Mouse (Mus musculus): Measurements from ENCODE around the gene Aars2. TPM values are rescaled to one million over a fixed set of nuclear protein-coding genes. Genes with fewer than 3 reads are reported as not detected.

Aars2 gene
- total and polyA plus RNA-seq, 3 experiments, result 12.4 to 23.1 (median 17.5) TPM

DNA sequence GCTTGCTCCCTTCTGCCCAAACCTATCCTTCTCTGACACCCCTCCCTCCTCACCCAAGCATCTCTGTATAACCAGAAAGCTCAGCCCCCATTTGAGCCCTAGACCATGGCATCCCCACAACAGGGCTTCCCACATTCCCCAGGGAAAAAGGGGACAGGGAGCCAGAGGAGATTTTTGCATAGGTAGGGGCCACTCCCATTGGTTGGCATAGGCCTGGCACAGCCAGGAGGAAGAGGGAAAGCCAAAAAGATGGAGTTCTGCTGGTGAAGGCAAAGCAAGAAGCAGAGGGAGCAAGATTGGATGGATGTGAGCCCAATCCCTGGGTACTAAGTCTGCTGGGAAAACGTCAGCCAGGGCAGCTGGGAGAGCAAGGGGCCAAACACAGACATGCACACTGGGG is 36.5 kb downstream of the Aars2 start:
- Histone ChIP-seq H3K27me3 (replicated peaks) (peaks cover 58% of the 10 kb centered on the region), H3K9ac (ENCODE audit: insufficient read depth, low read depth) (no peak overlapping the region), H3K4me3 (replicated peaks in 1 of 3; ENCODE audit: low read depth in 2 of 3, low read length in 2 of 3, poor library complexity in 1 of 3) (no peak overlapping the region), H3K4me2 (ENCODE audit: insufficient read depth, low read depth, poor library complexity, severe bottlenecking) (no peak overlapping the region), H3K4me1 (ENCODE audit: control insufficient read depth in 1 of 2, insufficient read depth in 2 of 2) (peaks cover 16% of the 10 kb centered on the region in 2 experiments), H3K36me3 (replicated peaks in 1 of 2; ENCODE audit: control insufficient read depth in 1 of 2, insufficient read depth in 1 of 2, low read length in 1 of 2) (no peaks in the 10 kb centered on the region), H3K79me2 (replicated peaks; ENCODE audit: control insufficient read depth, extremely low read depth, insufficient read depth, poor library complexity, severe bottlenecking) (no peaks in the 10 kb centered on the region), H3K9me3 (replicated peaks; ENCODE audit: low read length) (peaks cover 2% of the 10 kb centered on the region), H3K27ac (ENCODE audit: insufficient read depth, low read depth) (no peak overlapping the region)
- no peak for DNase-seq (ENCODE audit: extremely low read depth)
- no peak for TF ChIP-seq EP300 (IDR thresholded peaks at IDR 0.05; ENCODE audit: low read length)
- no peak for TF ChIP-seq POLR2A (IDR thresholded peaks at IDR 0.05; ENCODE audit: low read depth, low read length)
- no peak for TF ChIP-seq IRF4 (IDR thresholded peaks at IDR 0.05; ENCODE audit: low read depth, low read length)
- no peak for TF ChIP-seq NRF1 (IDR thresholded peaks at IDR 0.05; ENCODE audit: low read depth, low read length)
- TF ChIP-seq CHD2 (IDR thresholded peaks at IDR 0.05; ENCODE audit: low read length), result no peak
- TF ChIP-seq HCFC1 (IDR thresholded peaks at IDR 0.05; ENCODE audit: low read depth, low read length), result no peak
- no peak for TF ChIP-seq MAFK (IDR thresholded peaks at IDR 0.05; ENCODE audit: insufficient replicate concordance, low read length)
- no peak for TF ChIP-seq E2F4 (IDR thresholded peaks at IDR 0.05; ENCODE audit: insufficient replicate concordance, low read depth, low read length)
- no peak for TF ChIP-seq MXI1 (IDR thresholded peaks at IDR 0.05; ENCODE audit: low read depth, low read length)
- no peak for TF ChIP-seq ZMIZ1 (IDR thresholded peaks at IDR 0.05; ENCODE audit: low read depth, low read length)
- no peak for TF ChIP-seq RCOR1 (conservative IDR thresholded peaks at IDR 0.05; ENCODE audit: low read depth, low read length)
- in situ Hi-C loops (cut with MboI; ENCODE audit: low pct_ligation_motif_present, low pct_unique_long_range_greater_than_20kb, low sequenced_read_pairs) (no loop called here), dilution Hi-C loops (cut with MboI; ENCODE audit: extremely low pct_ligation_motif_present, extremely low pct_unique_long_range_greater_than_20kb, low sequenced_read_pairs) (no loop called here)

DNA sequence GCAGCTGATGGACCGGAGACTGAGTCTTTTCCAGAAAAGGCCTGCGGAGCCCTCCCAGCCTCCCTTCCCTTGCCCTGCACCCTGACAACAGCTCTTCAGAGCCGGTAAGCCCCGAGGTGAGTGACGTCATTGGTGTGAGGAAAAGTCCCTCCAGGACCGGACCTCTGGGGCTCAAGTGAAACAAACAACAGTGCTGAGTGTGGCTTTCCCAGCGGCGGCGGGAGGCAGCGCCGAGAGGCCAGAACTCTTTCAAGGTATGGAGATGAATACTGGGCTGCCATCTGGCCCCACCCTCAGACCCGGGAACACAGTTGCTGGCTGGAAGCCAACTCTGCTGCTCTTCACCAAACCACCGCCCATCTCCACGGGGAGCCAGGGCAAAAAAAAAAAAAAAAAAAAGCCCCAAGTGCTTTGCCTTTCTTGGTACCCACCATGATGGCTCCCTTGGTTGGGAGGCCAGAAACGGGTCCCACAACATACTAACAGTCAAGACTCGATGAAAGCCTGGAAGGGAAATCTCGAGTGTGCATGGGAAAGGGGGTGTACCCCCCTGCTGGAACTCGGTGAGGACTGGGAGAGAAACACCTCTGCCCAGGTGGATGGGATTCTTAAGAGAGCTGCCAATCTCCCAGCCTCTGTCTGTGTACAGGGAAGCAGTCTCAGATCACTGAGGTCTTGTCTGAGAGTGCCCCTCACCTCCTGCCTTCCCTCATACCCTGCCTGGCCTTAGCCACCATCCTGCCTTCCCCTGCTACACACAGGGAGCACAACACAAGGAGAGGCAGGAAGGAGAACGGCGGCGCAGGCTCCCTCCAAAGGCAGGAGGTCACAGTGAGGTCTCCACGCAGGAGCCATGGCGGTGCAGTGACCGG is 37.6 kb downstream of the Aars2 start:
- in situ Hi-C loops (cut with MboI; ENCODE audit: low pct_ligation_motif_present, low pct_unique_long_range_greater_than_20kb, low sequenced_read_pairs), result no loop called here
- H3K4me2 ChIP-seq (ENCODE audit: insufficient read depth, low read depth, poor library complexity, severe bottlenecking), result peak overlapping the region; percentile 44; the same call in 1 of the 2 replicates

More for the DNA sequence above, 37.6 kb downstream of the Aars2 start:
- TF ChIP-seq ZC3H11A (IDR thresholded peaks at IDR 0.05; ENCODE audit: low read depth, low read length) (no peak), IRF4 (IDR thresholded peaks at IDR 0.05; ENCODE audit: low read depth, low read length) (peak; percentile 51; the same call in 1 of the 2 replicates), JUN (IDR thresholded peaks at IDR 0.05; ENCODE audit: insufficient read depth, low read depth, low read length) (0 out of 2 replicates have a peak, but pooled peaks have one; percentile 6), CHD1 (IDR thresholded peaks at IDR 0.05; ENCODE audit: low read depth, low read length) (no peak), ZNF384 (IDR thresholded peaks at IDR 0.05; ENCODE audit: low read depth, low read length) (peak; percentile 84)
- H3K4me1 ChIP-seq (ENCODE audit: control insufficient read depth in 1 of 2, insufficient read depth in 2 of 2), result peaks cover 16% of the 10 kb centered on the region in 2 experiments
- no peak overlapping the region for H3K27ac ChIP-seq (ENCODE audit: insufficient read depth, low read depth)
- peaks cover 2% of the 10 kb centered on the region for H3K9me3 ChIP-seq (replicated peaks; ENCODE audit: low read length)
- peak overlapping the region; percentile 2; the same call in 1 of the 2 replicates for H3K9ac ChIP-seq (ENCODE audit: insufficient read depth, low read depth)
- H3K79me2 ChIP-seq (replicated peaks; ENCODE audit: control insufficient read depth, extremely low read depth, insufficient read depth, poor library complexity, severe bottlenecking), result no peaks in the 10 kb centered on the region
- H3K4me3 ChIP-seq (replicated peaks in 1 of 3; ENCODE audit: low read depth in 2 of 3, low read length in 2 of 3, poor library complexity in 1 of 3), result peak overlapping the region in 1 of 3 experiments; percentile 26
- no peak for DNase-seq (ENCODE audit: extremely low read depth)
- H3K36me3 ChIP-seq (replicated peaks in 1 of 2; ENCODE audit: control insufficient read depth in 1 of 2, insufficient read depth in 1 of 2, low read length in 1 of 2), result no peaks in the 10 kb centered on the region
- dilution Hi-C loops (cut with MboI; ENCODE audit: extremely low pct_ligation_motif_present, extremely low pct_unique_long_range_greater_than_20kb, low sequenced_read_pairs), result no loop called here
- peaks cover 47% of the 10 kb centered on the region for H3K27me3 ChIP-seq (replicated peaks)
